Mouse (Mus musculus) heart, adult 8-10 months (tissue): ENCODE data around the gene Lrrc4. TPM values are rescaled to one million over a fixed set of nuclear protein-coding genes. Genes with fewer than 3 reads are reported as not detected.

Source experiments
- DNase-seq: peaks from one replicate; pipeline ENCODE4 v3.0.0; 2022; ENCODE audit warnings: low spot score
- total RNA-seq, 4 experiments: library from RNA; stranded (reverse); gene quantifications; 2 replicates each; pipeline ENCODE4 v1.2.4; 2022

The Lrrc4 gene
- total RNA-seq, 4 experiments from 2014 or later, result 0.62 to 0.98 (median 0.76) TPM

DNA sequence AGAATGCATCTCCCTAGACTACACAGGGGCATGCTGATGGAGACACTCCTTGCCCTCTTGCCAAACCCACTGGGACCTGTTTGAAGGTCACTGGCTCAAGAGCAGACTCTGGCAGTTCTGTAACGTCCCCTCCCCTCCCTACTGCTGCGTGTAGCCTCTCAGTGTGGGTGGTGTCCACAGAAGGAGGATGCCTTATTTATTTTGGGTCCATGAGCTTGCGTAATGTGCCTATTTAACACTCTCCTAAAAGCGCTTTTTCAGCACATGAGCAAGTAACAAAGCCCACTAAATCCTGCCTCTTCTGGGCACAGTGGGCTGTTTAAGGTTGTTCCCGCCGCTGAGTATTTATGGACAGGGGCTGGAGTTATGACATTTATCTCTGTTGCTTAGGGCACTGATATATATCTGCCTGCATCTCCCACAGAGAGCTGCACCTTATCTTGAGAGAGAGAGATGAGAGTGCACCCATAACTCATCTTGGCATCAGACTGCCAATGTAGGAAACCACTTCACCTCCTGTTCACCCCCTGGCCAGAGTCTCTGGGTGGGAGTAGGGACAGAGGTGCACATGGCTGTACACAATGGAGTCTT lies 63.6 kb downstream of the Lrrc4 start:
- no peak for DNase-seq

GRCm38 (mm10) chr6:28766622-28767021 lies 64.9 kb downstream of the Lrrc4 start:
- no peak for DNase-seq

DNA sequence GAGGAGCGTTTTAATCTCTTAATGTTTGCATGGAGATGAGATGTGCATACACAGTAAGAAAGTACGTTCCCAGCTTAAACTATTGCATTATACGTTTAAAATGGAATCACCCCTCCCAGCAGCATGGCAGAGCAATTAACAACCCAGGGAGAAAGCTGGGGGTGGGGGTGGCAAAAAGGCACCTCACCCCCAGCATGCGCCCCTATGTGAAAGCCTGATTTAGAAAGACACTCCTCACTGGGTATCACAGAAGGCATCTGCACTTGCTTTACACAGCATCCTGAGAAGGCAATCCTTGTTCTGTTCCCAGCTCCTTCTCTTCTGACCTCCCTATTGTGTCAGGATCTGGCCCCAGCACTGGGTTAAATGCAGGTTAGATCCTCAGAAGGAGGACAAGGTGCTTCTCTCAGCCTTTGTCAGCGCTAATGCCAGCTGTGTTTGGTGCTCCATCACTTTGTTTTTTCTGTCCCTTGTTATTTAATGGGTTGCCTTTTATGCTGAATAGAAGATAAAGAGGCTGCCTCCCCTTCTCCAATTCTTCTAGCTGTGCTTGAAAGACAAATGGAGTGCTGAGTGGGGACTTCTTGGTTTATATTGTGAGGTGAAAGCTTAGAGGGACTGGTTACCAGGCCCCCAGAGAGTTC lies 69.3 kb downstream of the Lrrc4 start:
- DNase-seq, result no peak

GRCm38 (mm10) chr6:28761728-28762127 lies 69.8 kb downstream of the Lrrc4 start:
- no peak for DNase-seq

DNA sequence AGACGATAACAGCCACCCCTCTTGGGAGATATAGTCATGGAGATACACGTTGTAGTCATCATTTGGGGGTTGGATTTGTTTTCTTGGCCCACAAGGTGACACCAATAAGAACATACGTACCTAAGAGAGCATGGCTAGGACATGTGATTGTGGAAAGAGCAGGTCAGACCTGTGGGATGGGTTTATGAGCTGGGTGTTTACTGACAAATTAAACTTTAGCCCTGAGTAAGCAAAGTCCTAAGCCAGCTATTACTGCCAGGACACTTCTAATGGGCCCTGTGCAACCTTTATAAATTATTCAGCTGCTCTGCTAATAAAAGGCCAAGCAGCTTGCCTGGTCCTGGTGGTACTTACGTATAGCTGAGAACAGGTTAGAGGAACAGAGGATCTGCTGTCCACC lies 73.3 kb downstream of the Lrrc4 start:
- no peak for DNase-seq

- DNase-seq, result no peak
These were observed 75.1 kb downstream of the Lrrc4 start for GRCm38 (mm10) chr6:28756306-28757018.

- no peak for DNase-seq
These were observed 77.2 kb downstream of the Lrrc4 start for GRCm38 (mm10) chr6:28754127-28754898.

DNA sequence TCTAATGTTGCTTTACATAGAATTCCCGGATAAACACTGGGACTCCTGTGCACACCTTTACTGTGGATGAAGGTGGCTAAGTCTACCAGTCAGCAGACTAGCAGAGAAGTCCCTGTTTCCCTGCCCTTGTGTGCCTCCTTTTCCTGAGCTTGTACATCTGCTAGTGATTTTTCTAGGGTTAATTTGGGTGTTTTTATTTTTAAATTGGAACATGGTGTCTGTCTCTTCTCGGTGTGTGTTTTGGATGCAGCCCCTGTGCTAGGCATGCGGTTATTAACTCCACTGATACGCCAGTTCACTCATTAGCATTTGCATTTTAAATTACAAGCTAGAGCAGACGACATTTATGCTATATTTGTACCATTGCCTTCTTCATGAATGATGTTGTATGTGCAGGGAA lies 77.9 kb downstream of the Lrrc4 start:
- no peak for DNase-seq

DNA sequence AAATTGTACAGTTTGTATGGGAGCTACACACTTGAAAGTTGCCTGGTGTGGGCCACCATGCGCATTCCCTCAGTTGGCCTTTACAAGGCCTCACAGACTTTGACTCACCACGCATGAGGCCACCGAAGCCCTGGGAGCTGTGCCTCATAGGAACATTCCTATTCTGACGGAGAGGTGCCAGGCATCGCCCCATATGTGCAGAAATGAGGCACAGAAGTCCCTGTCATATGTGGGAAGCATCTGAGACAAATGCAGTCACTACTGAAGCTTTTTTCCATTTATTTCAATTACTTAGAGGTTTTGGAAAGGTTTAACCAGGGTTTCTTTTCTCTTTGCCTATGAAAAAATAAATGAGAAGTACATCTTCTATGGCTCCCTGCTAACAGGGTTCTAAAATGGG lies 78.3 kb downstream of the Lrrc4 start:
- DNase-seq, result no peak

GRCm38 (mm10) chr6:28751186-28751585 lies 80.4 kb downstream of the Lrrc4 start:
- DNase-seq, result no peak

DNA sequence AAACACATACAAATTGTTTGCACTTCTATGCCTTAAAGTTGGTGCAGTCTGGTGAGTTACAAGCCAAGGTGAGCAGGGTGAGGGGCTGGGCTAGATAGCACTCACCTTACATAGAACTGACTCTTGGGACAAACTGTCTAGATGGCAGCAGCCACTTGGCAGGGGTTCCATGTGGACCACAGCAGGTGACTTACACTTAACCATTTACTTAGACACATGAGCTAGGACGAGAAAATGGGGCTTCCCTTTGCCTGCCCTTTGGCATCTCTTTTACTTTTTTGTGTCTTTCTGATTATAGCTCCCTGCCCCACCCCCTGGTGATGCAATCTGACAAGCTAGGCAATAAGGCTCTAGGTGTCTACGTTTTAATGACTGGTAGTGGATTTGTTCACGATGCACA lies 82.3 kb downstream of the Lrrc4 start:
- DNase-seq, result no peak

- no peak for DNase-seq
These were observed 83.4 kb downstream of the Lrrc4 start for GRCm38 (mm10) chr6:28747931-28748670.

GRCm38 (mm10) chr6:28747025-28747424 lies 84.5 kb downstream of the Lrrc4 start:
- DNase-seq, result no peak

DNA sequence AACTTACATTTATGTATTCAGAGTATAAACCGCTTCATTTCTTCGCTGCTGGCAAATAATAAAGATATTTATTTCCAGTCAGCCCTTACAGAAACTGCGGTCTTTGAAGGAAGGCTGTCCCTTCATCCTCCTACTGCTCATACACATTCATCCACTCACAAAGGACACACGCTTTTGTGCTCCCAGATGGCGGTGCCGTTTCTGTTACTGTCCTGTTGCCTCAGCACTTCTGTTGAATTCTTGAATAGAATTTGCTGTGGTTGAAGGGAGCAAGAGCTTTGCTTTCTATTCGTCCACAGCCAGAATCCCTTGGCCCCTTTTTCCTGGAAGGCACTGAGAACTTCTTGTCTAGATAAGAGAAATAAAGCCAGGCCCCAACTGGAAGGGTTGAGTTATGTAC lies 85.7 kb downstream of the Lrrc4 start:
- DNase-seq, result no peak

DNA sequence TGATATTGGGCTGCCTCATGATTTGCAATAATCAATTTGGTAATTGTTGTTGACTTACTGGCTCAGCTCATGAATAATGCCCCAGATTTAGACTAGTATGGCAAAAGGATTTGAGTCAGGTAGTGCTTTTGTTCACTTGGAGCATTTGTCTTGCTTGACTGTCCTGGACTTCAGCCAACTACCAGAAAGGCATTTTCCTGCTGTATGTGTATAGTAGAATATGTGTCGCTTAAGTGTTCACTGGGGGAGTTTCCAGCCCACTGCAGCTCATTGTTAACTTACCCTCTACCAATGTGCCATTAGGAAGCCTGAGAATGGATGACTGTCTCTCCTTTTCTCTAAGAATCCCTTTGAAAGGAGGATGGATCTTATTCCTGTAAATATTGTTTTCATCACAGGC lies 88.0 kb downstream of the Lrrc4 start:
- no peak for DNase-seq

DNA sequence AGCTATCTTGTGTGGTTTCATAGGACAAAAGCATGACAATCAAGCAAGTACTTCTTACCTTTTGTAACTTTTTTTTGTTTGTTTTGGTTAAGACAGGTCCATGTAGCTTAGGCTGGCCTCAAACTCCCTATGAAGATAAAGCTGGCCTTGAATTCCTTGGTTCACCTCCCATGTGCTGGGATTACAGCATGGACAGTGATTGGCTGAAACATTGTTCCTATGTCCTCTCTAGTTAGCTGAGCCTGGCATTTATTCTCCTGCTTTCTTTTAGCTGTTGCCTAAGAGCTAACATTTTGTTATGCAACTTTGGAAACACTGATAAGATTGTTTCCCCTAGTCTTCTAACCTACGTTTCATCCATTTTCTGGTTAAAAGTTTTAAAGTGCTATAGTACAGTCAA lies 93.9 kb downstream of the Lrrc4 start:
- DNase-seq, result no peak

DNA sequence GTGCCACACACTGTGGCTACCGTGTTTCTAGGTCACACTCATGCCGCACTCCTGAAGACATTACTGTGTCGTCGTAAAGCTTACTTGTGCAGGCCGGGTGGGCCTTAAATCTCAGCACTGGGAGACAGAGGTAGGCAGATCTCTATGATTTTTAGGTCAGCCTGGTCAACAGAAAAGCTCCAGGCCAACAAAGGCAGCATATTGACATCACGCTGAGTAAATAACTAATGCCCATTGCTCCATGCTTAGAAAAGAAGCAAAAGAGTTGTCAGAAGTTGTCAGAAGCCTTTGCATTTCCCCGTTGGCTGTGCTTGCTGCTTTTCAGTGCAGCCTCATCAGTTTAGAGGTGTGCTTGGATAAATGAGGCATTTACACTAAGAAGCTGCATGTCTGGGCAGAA lies 94.9 kb downstream of the Lrrc4 start:
- no peak for DNase-seq

DNA sequence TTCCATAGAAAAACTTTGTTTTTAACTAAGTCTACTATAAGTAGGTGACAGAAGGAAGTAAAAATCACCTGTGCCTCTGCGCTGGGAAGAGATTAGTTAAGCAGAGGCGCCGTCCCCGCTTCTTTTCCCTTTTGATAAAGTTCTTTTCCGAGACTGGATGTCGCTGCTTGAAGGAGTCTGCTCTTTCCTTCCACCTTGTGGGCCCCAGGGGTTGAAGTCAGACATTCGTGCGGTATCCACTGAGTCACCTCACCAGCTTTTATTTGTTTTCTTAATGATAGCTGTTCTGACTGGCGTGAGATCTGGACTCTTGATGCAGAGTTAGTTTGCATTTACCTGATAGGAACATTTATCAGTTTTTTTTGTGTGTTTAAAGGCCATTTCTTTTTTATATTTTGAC lies 96.4 kb downstream of the Lrrc4 start:
- no peak for DNase-seq

GRCm38 (mm10) chr6:28733884-28734647 lies 97.5 kb downstream of the Lrrc4 start:
- DNase-seq, result no peak

DNA sequence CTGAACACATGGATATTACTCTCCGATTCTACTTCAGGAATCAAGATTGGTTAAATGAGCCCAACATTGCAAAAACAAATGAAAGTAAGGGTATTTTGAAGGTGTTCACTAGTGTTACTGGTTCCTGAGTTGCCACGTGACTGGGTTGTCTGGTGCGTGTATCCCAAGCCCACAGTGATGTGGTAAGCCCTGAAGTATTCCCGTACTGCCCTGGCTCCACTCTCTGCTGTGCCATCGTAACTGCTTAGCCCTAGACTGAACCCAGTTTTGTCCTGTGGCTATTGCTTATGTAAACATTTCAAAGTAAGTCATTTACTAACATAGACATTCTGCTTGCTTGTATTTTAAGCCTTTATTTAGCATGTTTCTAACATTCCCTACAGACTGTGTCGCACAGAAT lies 100.3 kb downstream of the Lrrc4 start:
- no peak for DNase-seq

GRCm38 (mm10) chr6:28729649-28730048 lies 101.9 kb downstream of the Lrrc4 start:
- DNase-seq, result no peak
